Mouse (Mus musculus): ENCODE measurements at regions not wholly inside any gene's neighbourhood (a gene's known extent, or its start where the extent isn't known, plus 50 kb on each side); places are given as distances from the start of the nearest gene placed in this dataset.

- Histone ChIP-seq H3K9ac (no peak overlapping the region), H3K4me1 (replicated peaks) (no peaks in the 10 kb centered on the region), H3K27ac (no peak overlapping the region), H3K4me3 (replicated peaks) (no peak overlapping the region), H3K27me3 (no peaks in the 10 kb centered on the region), H3K9me3 (replicated peaks) (no peaks in the 10 kb centered on the region), H3K4me2 (no peak overlapping the region), H3K36me3 (no peaks in the 10 kb centered on the region)
- ATAC-seq (ENCODE audit: low read depth) (no peak), DNase-seq (no peak)
- WGBS (ENCODE audit: insufficient replicate concordance): 60% methylated on average over 2 of the region's 2 CpGs
Observed at GRCm38 (mm10) chr1:39143054-39143453, 50.5 kb upstream of the Npas2 start.

GRCm38 (mm10) chr1:39143626-39144025 lies 49.9 kb upstream of the Npas2 start:
- Histone ChIP-seq H3K4me3 (replicated peaks) (no peak overlapping the region), H3K27ac (no peak overlapping the region), H3K27me3 (no peaks in the 10 kb centered on the region), H3K9me3 (replicated peaks) (no peaks in the 10 kb centered on the region), H3K4me1 (replicated peaks) (no peaks in the 10 kb centered on the region), H3K36me3 (no peaks in the 10 kb centered on the region), H3K9ac (no peak overlapping the region), H3K4me2 (no peak overlapping the region)
- 66% methylated on average over 5 of the region's 5 CpGs for WGBS (ENCODE audit: insufficient replicate concordance)
- DNase-seq: no peak
- ATAC-seq (ENCODE audit: low read depth): no peak
